Mouse (Mus musculus): ENCODE measurements at regions not wholly inside any gene's neighbourhood (a gene's known extent, or its start where the extent isn't known, plus 50 kb on each side); places are given as distances from the start of the nearest gene placed in this dataset.

GRCm38 (mm10) chr15:54677660-54678059 is 793.0 kb downstream of the Gm7489 start:
- Histone ChIP-seq H3K4me2 (no peak overlapping the region), H3K36me3 (ENCODE audit: insufficient read depth) (no peaks in the 10 kb centered on the region), H3K27ac (ENCODE audit: low read depth) (no peak overlapping the region), H3K4me3 (ENCODE audit: low read depth, low read length) (no peak overlapping the region), H3K4me1 (ENCODE audit: insufficient read depth) (no peaks in the 10 kb centered on the region), H3K27me3 (ENCODE audit: insufficient read depth, low read length) (no peaks in the 10 kb centered on the region), H3K9me3 (ENCODE audit: low read depth, low read length) (no peaks in the 10 kb centered on the region), H3K9ac (no peak overlapping the region)
- peak; percentile 60 for TF ChIP-seq CTCF (IDR thresholded peaks at IDR 0.05; ENCODE audit: low read depth)
- 71% methylated on average over 8 of the region's 8 CpGs for WGBS
- ATAC-seq (ENCODE audit: insufficient read depth), result no peak
- peak; percentile 34 for DNase-seq
